Mouse (Mus musculus): ENCODE measurements around the gene Stk19. TPM values are rescaled to one million over a fixed set of nuclear protein-coding genes. Genes with fewer than 3 reads are reported as not detected.
"Not testable (repeated sequence)": the region's sequence is repeated elsewhere in the genome, so short reads cannot be mapped to it uniquely, and the experiment has no call there.

Stk19 gene
- polyA plus RNA-seq, 1 experiment: 49.5 TPM

- DNase-seq (ENCODE audit: low read depth, low spot score): no peak
- WGBS: 94% methylated on average over 6 of the region's 6 CpGs
Measured at GRCm38 (mm10) chr17:34847192-34847591, 10.4 kb upstream of the Stk19 start.

GRCm38 (mm10) chr17:34844884-34845283 is 8.1 kb upstream of the Stk19 start:
- WGBS: 96% methylated on average over 13 of the region's 13 CpGs
- DNase-seq (ENCODE audit: low read depth, low spot score): no peak

- DNase-seq (ENCODE audit: low read depth, low spot score): no peak
- WGBS: 77% methylated on average over 6 of the region's 6 CpGs
Measured at GRCm38 (mm10) chr17:34840736-34841307, 4.1 kb upstream of the Stk19 start.

GRCm38 (mm10) chr17:34838785-34839184 is 2.0 kb upstream of the Stk19 start:
- no peak for DNase-seq (ENCODE audit: low read depth, low spot score)
- WGBS: 90% methylated on average over 7 of the region's 7 CpGs

- 25% methylated on average over 43 of the region's 43 CpGs for WGBS
- DNase-seq (ENCODE audit: low read depth, low spot score): no peak
Measured at GRCm38 (mm10) chr17:34837464-34838324, 949 bp upstream of the Stk19 start.

GRCm38 (mm10) chr17:34836155-34836855 is 440 bp downstream of the Stk19 start:
- no peak for DNase-seq (ENCODE audit: low read depth, low spot score)
- WGBS: 3% methylated on average over 48 of the region's 48 CpGs

- WGBS: 93% methylated on average over 1 of the region's 1 CpGs
- DNase-seq (ENCODE audit: low read depth, low spot score): not testable (repeated sequence)
Measured at GRCm38 (mm10) chr17:34830776-34831175, 6.0 kb downstream of the Stk19 start.

- no peak for DNase-seq (ENCODE audit: low read depth, low spot score)
- WGBS: 73% methylated on average over 7 of the region's 7 CpGs
Measured at GRCm38 (mm10) chr17:34814818-34815370, 21.9 kb downstream of the Stk19 start.

- WGBS: 65% methylated on average over 12 of the region's 12 CpGs
- not testable (repeated sequence) for DNase-seq (ENCODE audit: low read depth, low spot score)
Measured at GRCm38 (mm10) chr17:34813747-34814146, 23.0 kb downstream of the Stk19 start.

- no peak for DNase-seq (ENCODE audit: low read depth, low spot score)
- 45% methylated on average over 15 of the region's 15 CpGs for WGBS
Measured at GRCm38 (mm10) chr17:34811275-34811674, 25.5 kb downstream of the Stk19 start.

- not testable (repeated sequence) for DNase-seq (ENCODE audit: low read depth, low spot score)
- WGBS: 60% methylated on average over 8 of the region's 8 CpGs
Measured at GRCm38 (mm10) chr17:34810811-34811210, 25.9 kb downstream of the Stk19 start.

GRCm38 (mm10) chr17:34810411-34810810 is 26.3 kb downstream of the Stk19 start:
- not testable (repeated sequence) for DNase-seq (ENCODE audit: low read depth, low spot score)
- WGBS: 89% methylated on average over 5 of the region's 5 CpGs

GRCm38 (mm10) chr17:34808599-34809205 is 28.0 kb downstream of the Stk19 start:
- 68% methylated on average over 6 of the region's 6 CpGs for WGBS
- no peak for DNase-seq (ENCODE audit: low read depth, low spot score)

GRCm38 (mm10) chr17:34807176-34807575 is 29.6 kb downstream of the Stk19 start:
- 66% methylated on average over 3 of the region's 3 CpGs for WGBS
- DNase-seq (ENCODE audit: low read depth, low spot score): no peak

GRCm38 (mm10) chr17:34804871-34805562 is 31.7 kb downstream of the Stk19 start:
- DNase-seq (ENCODE audit: low read depth, low spot score): no peak
- 71% methylated on average over 6 of the region's 6 CpGs for WGBS

- not testable (repeated sequence) for DNase-seq (ENCODE audit: low read depth, low spot score)
- 82% methylated on average over 5 of the region's 6 CpGs for WGBS
Measured at GRCm38 (mm10) chr17:34804301-34804700, 32.4 kb downstream of the Stk19 start, which contains the start of gene Cyp21a1. Gene Cyp21a1 (minus strand): TSS chr17:34804561.

- DNase-seq (ENCODE audit: low read depth, low spot score): not testable (repeated sequence)
- 93% methylated on average over 6 of the region's 6 CpGs for WGBS
Measured at GRCm38 (mm10) chr17:34803367-34803766, 33.4 kb downstream of the Stk19 start.

GRCm38 (mm10) chr17:34802756-34803155 is 34.0 kb downstream of the Stk19 start:
- WGBS: 92% methylated on average over 9 of the region's 9 CpGs

GRCm38 (mm10) chr17:34800781-34801305 is 35.9 kb downstream of the Stk19 start:
- DNase-seq (ENCODE audit: low read depth, low spot score): not testable (repeated sequence)
- WGBS: 91% methylated on average over 16 of the region's 16 CpGs

More at GRCm38 (mm10) chr17:34802756-34803155, 34.0 kb downstream of the Stk19 start:
- not testable (repeated sequence) for DNase-seq (ENCODE audit: low read depth, low spot score)
